Mouse (Mus musculus): Measurements from ENCODE around the gene Col23a1.
A peak's percentile ranks its signal among the peaks of the same experiment; 100 is the strongest.
"Not testable (repeated sequence)": the region's sequence is repeated elsewhere in the genome, so short reads cannot be mapped to it uniquely, and the experiment has no call there.

Col23a1 gene

GRCm38 (mm10) chr11:51591168-51591567 lies 301.4 kb downstream of the Col23a1 start:
- DNase-seq (ENCODE audit: low read depth): no peak

GRCm38 (mm10) chr11:51591915-51592314 lies 302.2 kb downstream of the Col23a1 start:
- DNase-seq (ENCODE audit: low read depth): no peak

GRCm38 (mm10) chr11:51593368-51593767 lies 303.6 kb downstream of the Col23a1 start:
- no peak for DNase-seq (ENCODE audit: low read depth)

- DNase-seq (ENCODE audit: low read depth): no peak
Observed at GRCm38 (mm10) chr11:51593849-51594248, 304.1 kb downstream of the Col23a1 start.

- no peak for DNase-seq (ENCODE audit: low read depth)
Observed at GRCm38 (mm10) chr11:51594715-51595350, 305.1 kb downstream of the Col23a1 start.

GRCm38 (mm10) chr11:51595459-51596083 lies 305.9 kb downstream of the Col23a1 start:
- DNase-seq (ENCODE audit: low read depth): no peak

- no peak for DNase-seq (ENCODE audit: low read depth)
Observed at GRCm38 (mm10) chr11:51597553-51597952, 307.8 kb downstream of the Col23a1 start.

- no peak for DNase-seq (ENCODE audit: low read depth)
Observed at GRCm38 (mm10) chr11:51602253-51602652, 312.5 kb downstream of the Col23a1 start.

- peak; percentile 96 for DNase-seq (ENCODE audit: low read depth)
Observed at GRCm38 (mm10) chr11:51605602-51606446, 316.1 kb downstream of the Col23a1 start.

GRCm38 (mm10) chr11:51606447-51607095 lies 316.9 kb downstream of the Col23a1 start, which contains the start of gene Hnrnpab:
TSS of gene Hnrnpab (minus strand) at chr11:51606847.
- peak; percentile 98 for DNase-seq (ENCODE audit: low read depth)

- no peak for DNase-seq (ENCODE audit: low read depth)
Observed at GRCm38 (mm10) chr11:51607096-51607738, 317.5 kb downstream of the Col23a1 start.

GRCm38 (mm10) chr11:51609266-51609909 lies 319.7 kb downstream of the Col23a1 start:
- DNase-seq (ENCODE audit: low read depth): no peak

- not testable (repeated sequence) for DNase-seq (ENCODE audit: low read depth)
Observed at GRCm38 (mm10) chr11:51609940-51610339, 320.2 kb downstream of the Col23a1 start.

GRCm38 (mm10) chr11:51614256-51614655 lies 324.5 kb downstream of the Col23a1 start:
- no peak for DNase-seq (ENCODE audit: low read depth)

- DNase-seq (ENCODE audit: low read depth): peak; percentile 76
Observed at GRCm38 (mm10) chr11:51615129-51615528, 325.4 kb downstream of the Col23a1 start.

- peak; percentile 84 for DNase-seq (ENCODE audit: low read depth)
Observed at GRCm38 (mm10) chr11:51615601-51616000, 325.9 kb downstream of the Col23a1 start.

GRCm38 (mm10) chr11:51616113-51616512 lies 326.4 kb downstream of the Col23a1 start:
- DNase-seq (ENCODE audit: low read depth): not testable (repeated sequence)

- DNase-seq (ENCODE audit: low read depth): peak; percentile 82
Observed at GRCm38 (mm10) chr11:51617693-51618092, 328.0 kb downstream of the Col23a1 start.

- DNase-seq (ENCODE audit: low read depth): no peak
Observed at GRCm38 (mm10) chr11:51618894-51619408, 329.2 kb downstream of the Col23a1 start.

GRCm38 (mm10) chr11:51619409-51620060 lies 329.8 kb downstream of the Col23a1 start, which contains the start of gene Nhp2:
TSS of gene Nhp2 (plus strand) at chr11:51619735.
- DNase-seq (ENCODE audit: low read depth): peak; percentile 99

Measured in NIH3T3 (cell line).